Mouse (Mus musculus): ENCODE measurements around the gene Angptl7.

Angptl7 gene

GRCm38 (mm10) chr4:148455477-148456025 is 44.7 kb downstream of the Angptl7 start:
- in situ Hi-C loops (cut with MboI), result no loop called here

GRCm38 (mm10) chr4:148453707-148454106 is 46.6 kb downstream of the Angptl7 start:
- in situ Hi-C loops (cut with MboI), result no loop called here

- in situ Hi-C loops (cut with MboI), result loop anchor here (25.0 kb wide), 1 partner anchor 287 kb away; the partner anchor contains the start of genes Fbxo2, Fbxo44 and Fbxo6
Observed at GRCm38 (mm10) chr4:148448853-148449245, 51.4 kb downstream of the Angptl7 start.

GRCm38 (mm10) chr4:148448179-148448852 is 51.9 kb downstream of the Angptl7 start, which contains the start of gene Mtor:
Mtor (plus strand) TSS chr4:148448611.
- in situ Hi-C loops (cut with MboI), result loop anchor here (25.0 kb wide), 1 partner anchor 286 kb away; the partner anchor contains the start of genes Fbxo2, Fbxo44 and Fbxo6
